Mouse (Mus musculus): Measurements from ENCODE around the gene Agmo.

GRCm38 (mm10) chr12:37274658-37275019 lies 33.2 kb downstream of the Agmo start:
- no peak for TF ChIP-seq CTCF (IDR thresholded peaks at IDR 0.05; ENCODE audit: borderline replicate concordance, insufficient read depth, low read length)
- no peak for TF ChIP-seq POLR2A (IDR thresholded peaks at IDR 0.05; ENCODE audit: low read depth, low read length)
